Comparison of ENCODE assay signal across 25 mouse cellular contexts in genomic region chr1:61027519-61027918, GRCm38 (mm10). TPM values are rescaled to one million over a fixed set of nuclear protein-coding genes. Genes with fewer than 3 reads are reported as not detected.
"Had no signal": no experiment of that assay in that cellular context is flagged by ENCODE, and none has a peak within 500 bp of the region (broad histone marks: within the 10 kb centered on the region; RNA-seq: fewer than 3 reads in every experiment).

No protein-coding gene starts in this region.

- H3K27ac ChIP-seq: heart, embryonic 10.5 days; hindbrain, embryonic 10.5 days; hindbrain, embryonic 12.5 days; hindbrain, embryonic 14.5 days; intestine, embryonic 15.5 days; layer of hippocampus, adult 2 months; left cerebral cortex, adult 2 months; limb, embryonic 10.5 days; limb, embryonic 12.5 days; liver, embryonic 13.5 days had no signal

- H3K4me2 ChIP-seq: heart, embryonic 12.5 days; hindbrain, embryonic 12.5 days; hindbrain, embryonic 14.5 days; intestine, embryonic 15.5 days; limb, embryonic 12.5 days; liver, embryonic 11.5 days; liver, embryonic 13.5 days had no signal

- H3K36me3 ChIP-seq: heart, embryonic 10.5 days; heart, embryonic 12.5 days; hindbrain, embryonic 10.5 days; hindbrain, embryonic 12.5 days; intestine, embryonic 15.5 days; limb, embryonic 10.5 days; limb, embryonic 12.5 days; liver, embryonic 13.5 days had no signal

- H3K9ac ChIP-seq: heart, embryonic 12.5 days; hindbrain, embryonic 12.5 days; hindbrain, embryonic 14.5 days; intestine, embryonic 15.5 days; limb, embryonic 12.5 days; liver, embryonic 13.5 days had no signal

- H3K9me3 ChIP-seq: heart, embryonic 10.5 days; heart, embryonic 12.5 days; hindbrain, embryonic 10.5 days; hindbrain, embryonic 12.5 days; intestine, embryonic 15.5 days; limb, embryonic 10.5 days; limb, embryonic 12.5 days; liver, embryonic 13.5 days had no signal

- DNase-seq: gastrocnemius, postnatal 10 days; gastrocnemius, postnatal 25 days; heart, adult 18-20 months; heart, postnatal 10 days; heart, postnatal 4 days; kidney, adult 18-20 months; kidney, adult 8-10 months; kidney, postnatal 10 days; kidney, postnatal 25 days; kidney, postnatal 4 days; liver; liver, embryonic 13.5 days had no signal

- H3K4me1 ChIP-seq: heart, embryonic 10.5 days; heart, embryonic 12.5 days; hindbrain, embryonic 10.5 days; hindbrain, embryonic 12.5 days; limb, embryonic 10.5 days; limb, embryonic 12.5 days; liver, embryonic 13.5 days had no signal

- H3K27me3 ChIP-seq: hindbrain, embryonic 12.5 days; intestine, embryonic 15.5 days; limb, embryonic 12.5 days; liver, embryonic 13.5 days had no signal

- H3K4me3 ChIP-seq: heart, embryonic 10.5 days; heart, embryonic 12.5 days; hindbrain, embryonic 10.5 days; hindbrain, embryonic 12.5 days; intestine, embryonic 15.5 days; layer of hippocampus, adult 2 months; left cerebral cortex, adult 2 months; limb, embryonic 10.5 days; limb, embryonic 12.5 days; liver, embryonic 13.5 days had no signal

- ATAC-seq: hindbrain, embryonic 16.5 days; intestine, embryonic 15.5 days; intestine, postnatal 0 days had no signal

RNA-seq across cellular contexts. Expression of gene Icos, which starts 49.8 kb away (rescaled TPM):
- polyA plus RNA-seq: limb, embryonic 10.5 days had no signal
